Mouse (Mus musculus) lung, embryonic 16.5 days (tissue): Measurements from ENCODE around the gene Mmp8. TPM values are rescaled to one million over a fixed set of nuclear protein-coding genes. Genes with fewer than 3 reads are reported as not detected.

Experiments used
- polyA plus RNA-seq: library from polyadenylated mRNA; unstranded; fragments of >200 nt; fragmentation: Nextera tagmentation; extraction: Ambion mirVana; gene quantifications from 2 replicates; pipeline ENCODE4 v1.2.1, GENCODE M21; 2015

Mmp8 gene
- polyA plus RNA-seq, 1 experiment from 2014 or later: 2.0 TPM

Other genes with a start within 250 kb of the Mmp8 start
- gene Mmp12, start 214.1 kb upstream of the Mmp8 start, polyA plus RNA-seq: 0.16 TPM in 1 of 2 replicates, not detected in the other
- gene Mmp1b, start 170.4 kb upstream of the Mmp8 start, polyA plus RNA-seq: not detected in 2 replicates
- gene Mmp3, start 112.6 kb upstream of the Mmp8 start, polyA plus RNA-seq: not detected in 2 replicates
- not detected in 2 replicates for gene Mmp10, start 56.1 kb upstream of the Mmp8 start, polyA plus RNA-seq
- gene Mmp27, start 12.9 kb downstream of the Mmp8 start, polyA plus RNA-seq: not detected in 2 replicates
- not detected in 2 replicates for gene Mmp20, start 69.8 kb downstream of the Mmp8 start, polyA plus RNA-seq
- not detected in 2 replicates for gene Mmp7, start 133.6 kb downstream of the Mmp8 start, polyA plus RNA-seq
- gene Tmem123, start 205.6 kb downstream of the Mmp8 start, polyA plus RNA-seq: 125 and 136 TPM in 2 replicates